Comparison of ENCODE assay signal across 1 mouse cellular context in the genomic region with DNA sequence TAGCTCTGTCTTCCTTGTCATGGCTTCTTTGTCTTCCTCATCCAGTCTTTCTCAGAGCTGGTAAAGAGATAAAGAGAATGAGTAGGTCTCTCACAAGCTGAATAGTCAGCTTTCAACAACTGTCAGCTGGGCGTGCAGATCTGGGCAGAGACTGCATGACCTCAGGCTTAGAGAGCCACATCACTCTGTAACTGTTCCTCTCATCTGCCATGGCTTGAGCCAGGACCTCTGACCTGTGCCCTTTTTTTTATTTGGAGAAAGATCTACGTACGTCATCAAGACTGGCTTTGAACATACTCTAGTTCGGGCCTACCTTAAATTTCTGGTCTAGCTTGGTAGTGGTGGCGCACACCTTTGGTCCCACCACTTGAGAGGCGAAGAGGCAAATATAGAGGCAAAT.
TF ChIP-seq lines count a peak whose summit lies in the region.

No protein-coding gene starts in this region.

TF ChIP-seq in CH12.LX, 34 proteins besides CTCF, POLR2A, EP300 and RAD21 (continued from another document):
- no peak for TF ChIP-seq JUN (IDR thresholded peaks at IDR 0.05; ENCODE audit: insufficient read depth, low read depth, low read length)
- TF ChIP-seq TCF12 (IDR thresholded peaks at IDR 0.05; ENCODE audit: low read depth, low read length) = no peak
- TF ChIP-seq JUND (conservative IDR thresholded peaks at IDR 0.05; ENCODE audit: low read depth, low read length) = no peak
- no peak for TF ChIP-seq ZC3H11A (IDR thresholded peaks at IDR 0.05; ENCODE audit: low read depth, low read length)
- no peak for TF ChIP-seq USF1 (IDR thresholded peaks at IDR 0.05; ENCODE audit: low read depth, low read length)
- no peak for TF ChIP-seq E2F4 (IDR thresholded peaks at IDR 0.05; ENCODE audit: insufficient replicate concordance, low read depth, low read length)
